Mouse (Mus musculus) naive thymus-derived CD4-positive, alpha-beta T cell, adult 2 months (primary cell): Measurements from ENCODE around the gene Mup4.
"Not testable (repeated sequence)": the region's sequence is repeated elsewhere in the genome, so short reads cannot be mapped to it uniquely, and the experiment has no call there.

Source experiments
- DNase-seq: peaks from one replicate; pipeline ENCODE4 v3.0.0-alpha.2; 2011; ENCODE audit warnings: low read depth

Gene Mup4

DNA sequence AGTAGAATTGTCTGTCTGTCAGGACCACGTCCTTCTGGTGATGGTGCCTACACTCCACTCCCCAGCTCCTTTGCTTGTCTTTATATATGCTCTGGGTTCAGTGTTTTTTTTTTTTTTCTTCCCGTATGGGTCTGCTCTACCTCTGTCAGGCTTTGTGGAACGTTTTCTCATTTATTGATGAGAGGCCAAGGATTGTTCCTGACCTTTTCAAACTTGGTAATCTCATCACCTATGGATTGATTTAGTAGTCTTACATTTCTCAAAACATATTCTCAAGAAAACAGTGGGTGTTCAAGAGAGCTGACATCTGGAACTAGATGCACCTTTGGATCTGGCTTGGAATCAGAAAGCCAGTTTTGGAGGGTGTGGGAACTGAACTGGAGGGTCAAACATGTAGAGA is at the start of gene Mup4:
Gene Mup4 (minus strand): TSS at position 101 of the 400 bp plus-strand sequence.
- no peak for DNase-seq

GRCm38 (mm10) chr4:59997894-59998293 is 37.4 kb upstream of the Mup4 start:
- not testable (repeated sequence) for DNase-seq

- no peak for DNase-seq
Observed at GRCm38 (mm10) chr4:59963405-59964344, 3.2 kb upstream of the Mup4 start, which contains the start of gene Mup6. Gene Mup6, plus strand, starts transcription at chr4:59964294.

- no peak for DNase-seq
Observed at GRCm38 (mm10) chr4:59937543-59937942, 23.0 kb downstream of the Mup4 start.

GRCm38 (mm10) chr4:59932505-59933281 is 27.8 kb downstream of the Mup4 start:
- DNase-seq = peak; percentile 39

DNA sequence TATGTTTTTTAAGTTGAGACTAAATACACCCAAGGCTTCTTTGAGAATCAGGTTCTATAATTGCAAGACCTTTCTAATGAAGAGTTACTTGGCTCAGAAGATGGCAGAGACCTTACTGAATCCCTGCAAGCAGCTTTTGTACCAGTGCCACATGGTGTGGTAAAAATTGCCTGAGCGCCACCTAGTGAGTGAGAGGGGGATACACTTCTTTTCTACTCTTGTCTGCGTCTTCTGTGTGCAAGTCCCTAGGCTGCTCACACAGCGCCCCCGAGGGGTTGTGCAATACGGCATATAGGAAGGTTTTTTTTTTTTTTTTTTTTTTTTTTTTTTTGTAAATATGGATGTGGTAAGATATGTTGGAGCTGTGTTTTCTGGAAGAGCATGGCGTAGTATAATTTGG is 32.2 kb downstream of the Mup4 start:
- DNase-seq = peak; percentile 79

GRCm38 (mm10) chr4:59927666-59928065 is 32.8 kb downstream of the Mup4 start:
- DNase-seq = no peak

DNA sequence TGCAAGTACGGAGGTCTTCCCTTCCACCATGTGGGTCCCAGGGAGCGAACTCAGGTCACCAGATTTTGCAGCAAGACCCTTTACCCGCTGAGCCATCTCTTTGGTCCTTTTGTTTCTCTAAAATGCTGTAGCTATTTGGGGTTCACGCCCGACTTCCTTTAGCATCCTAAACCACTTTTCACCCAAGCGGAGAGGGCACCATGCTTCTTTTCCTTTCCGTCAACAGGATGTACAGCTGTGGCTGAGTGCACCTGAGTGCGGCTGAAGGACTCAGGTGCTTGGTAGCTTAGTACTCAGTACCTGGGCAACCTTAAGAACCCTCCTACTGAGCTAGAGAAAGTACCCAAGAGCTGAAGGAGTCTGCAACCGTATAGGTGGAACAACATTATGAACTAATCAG is 35.4 kb downstream of the Mup4 start:
- no peak for DNase-seq

GRCm38 (mm10) chr4:59917966-59918365 is 42.5 kb downstream of the Mup4 start:
- no peak for DNase-seq

GRCm38 (mm10) chr4:59914608-59915403 is 45.7 kb downstream of the Mup4 start, which contains the start of gene Slc46a2:
Gene Slc46a2, minus strand, starts transcription at chr4:59915056.
- DNase-seq = no peak

DNA sequence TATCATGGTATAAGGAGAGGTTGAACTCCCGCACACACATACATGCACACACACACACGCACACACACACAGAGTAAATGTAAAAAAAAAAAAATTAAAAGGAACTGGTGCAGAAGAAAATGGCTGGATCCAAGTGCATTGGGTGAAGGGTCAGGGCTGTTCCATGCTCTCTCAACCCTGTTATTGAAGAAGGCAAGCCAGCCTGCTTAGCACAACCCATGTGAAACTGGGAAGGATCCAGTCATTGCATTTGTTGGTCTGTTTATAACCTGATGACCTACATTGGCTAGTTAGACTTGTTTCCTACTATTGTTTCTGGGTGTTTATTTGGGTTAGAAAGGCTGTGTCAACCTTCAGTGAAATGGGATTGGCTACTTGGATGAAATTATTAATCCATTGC is 51.7 kb downstream of the Mup4 start:
- no peak for DNase-seq

DNA sequence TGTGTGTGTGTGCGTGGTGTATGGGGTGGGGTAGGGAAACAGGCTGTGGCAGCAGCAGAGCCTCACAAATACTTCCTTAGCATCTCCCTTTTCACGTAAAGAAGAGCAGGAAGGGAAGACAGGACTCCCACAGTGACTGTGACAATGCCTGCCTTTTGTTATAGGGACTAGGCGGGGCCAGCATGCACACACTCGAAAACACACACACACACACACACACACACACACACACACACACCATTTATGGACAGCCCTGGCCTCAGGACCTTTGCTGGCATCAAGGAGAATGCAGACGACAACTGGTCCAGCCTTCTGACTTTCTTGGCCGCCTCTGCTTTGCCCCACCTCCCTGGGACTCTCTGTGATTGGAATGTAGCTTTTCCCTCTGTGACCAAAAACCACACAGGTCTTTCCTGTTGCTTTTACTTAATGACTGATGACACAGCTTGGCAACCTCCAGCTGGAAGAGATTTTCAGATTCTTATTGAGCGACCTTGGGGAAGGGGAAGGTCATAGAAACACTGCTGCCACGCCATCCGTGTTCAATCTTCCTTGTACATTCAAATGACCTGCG is 52.8 kb downstream of the Mup4 start:
- DNase-seq = no peak

DNA sequence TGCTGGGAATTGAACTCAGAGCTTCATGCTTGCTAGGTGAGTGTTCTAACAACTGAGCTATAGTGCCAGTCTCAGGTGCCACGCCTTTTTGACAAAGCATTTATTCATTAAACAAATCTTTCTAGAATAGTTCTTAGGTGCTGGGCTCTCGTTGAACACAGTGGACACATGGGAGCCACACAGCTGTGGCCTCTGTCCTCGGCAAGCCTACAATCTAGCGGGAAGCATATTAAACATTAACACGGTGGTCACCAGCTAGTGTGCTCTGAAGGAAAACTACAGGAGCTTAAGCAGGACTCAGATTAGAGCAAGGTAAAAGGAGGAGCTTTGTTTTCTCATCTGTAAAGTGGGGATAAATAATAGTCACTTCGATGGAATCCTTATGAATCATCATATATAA is 53.4 kb downstream of the Mup4 start:
- no peak for DNase-seq
